Mouse (Mus musculus): ENCODE results near the gene Vps4a.
"Not testable (repeated sequence)": the region's sequence is repeated elsewhere in the genome, so short reads cannot be mapped to it uniquely, and the experiment has no call there.

Gene Vps4a

DNA sequence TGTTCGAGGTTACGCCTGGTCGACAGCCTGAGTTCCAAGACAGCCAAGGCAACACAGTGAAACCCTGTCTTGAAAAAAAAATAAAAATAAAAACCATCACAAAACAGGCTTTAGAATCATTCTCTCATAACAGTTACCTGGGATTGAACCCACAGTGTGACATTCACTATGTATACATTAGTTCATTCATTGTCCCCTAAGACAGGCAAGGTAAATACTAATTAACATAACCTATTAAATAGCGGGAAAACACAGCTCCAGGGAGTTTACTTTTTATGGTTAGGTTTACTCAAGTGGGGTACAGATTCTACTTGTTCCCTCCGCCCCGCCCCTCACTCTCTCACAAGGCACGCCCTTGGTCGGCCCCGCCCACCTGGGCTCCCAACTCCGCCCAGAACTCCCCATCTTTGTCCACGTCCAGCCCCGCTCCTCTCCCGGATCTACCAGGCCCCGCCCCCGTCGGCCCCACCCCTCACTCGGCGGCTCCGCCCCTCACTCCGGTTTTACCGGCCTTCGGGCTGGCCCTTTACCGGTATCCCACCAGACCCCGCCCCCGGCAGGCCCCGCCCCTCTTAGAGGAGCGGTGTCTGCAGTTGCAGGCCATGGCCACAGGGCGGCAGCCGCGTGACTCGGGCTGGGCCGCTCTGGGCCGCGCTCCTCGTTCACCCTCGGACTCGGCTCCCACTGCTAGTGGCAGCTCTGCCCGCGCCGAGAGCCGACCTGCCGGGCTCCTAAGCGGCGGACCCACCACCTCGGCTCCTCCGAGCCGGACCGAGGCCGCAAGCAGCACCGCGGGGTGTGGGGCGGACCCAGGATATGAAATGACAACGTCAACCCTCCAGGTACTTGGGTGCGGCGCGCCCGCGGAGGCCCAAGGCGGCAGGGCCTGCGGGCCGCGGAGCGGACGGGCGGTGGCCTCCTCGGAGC, at the start of gene Vps4a:
Gene Vps4a (plus strand): TSS at position 573 of the 927 bp plus-strand sequence.
- DNase-seq, result peak; percentile 98

- no peak for DNase-seq
Measured at GRCm38 (mm10) chr8:106985404-106985821, 45.6 kb upstream of the Vps4a start.

DNA sequence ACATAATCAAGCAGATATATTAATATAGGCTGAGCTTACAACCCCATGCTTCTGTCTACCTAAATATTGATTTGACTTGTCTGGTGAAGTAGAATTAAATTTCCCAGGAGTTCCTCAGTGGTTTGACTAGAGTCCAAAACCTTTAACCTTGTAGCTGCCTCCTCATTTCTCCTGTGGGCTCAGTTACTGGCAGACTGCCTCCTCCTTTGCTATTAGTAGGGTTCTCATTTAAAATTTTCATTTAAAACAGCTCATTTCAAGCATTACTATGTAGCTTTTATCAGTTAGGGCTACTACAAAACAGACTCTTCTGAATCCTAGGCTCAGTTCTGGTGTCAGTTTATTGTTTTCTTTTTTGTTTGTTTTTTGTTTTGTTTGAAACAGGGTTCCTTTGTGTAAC, 45.1 kb upstream of the Vps4a start:
- no peak for DNase-seq

DNA sequence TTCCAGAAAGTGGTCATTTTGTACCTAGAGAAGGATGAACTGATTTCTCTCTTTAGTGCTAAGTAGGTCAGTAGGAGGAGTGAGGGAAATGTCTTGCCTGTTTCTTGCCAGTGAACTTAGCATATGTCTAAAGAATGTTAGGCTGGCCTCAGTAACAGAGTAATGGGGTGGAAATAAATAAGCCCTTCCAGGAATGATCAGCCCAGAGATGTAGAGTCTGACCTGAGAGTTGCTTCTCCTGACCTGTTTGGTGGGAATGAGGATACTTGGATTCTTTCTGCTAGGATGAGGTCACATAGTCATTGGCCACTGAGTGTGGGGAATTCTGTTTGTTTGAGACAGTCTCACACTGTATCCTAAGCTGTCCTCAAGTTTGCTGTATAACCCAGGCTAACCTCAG, 43.5 kb upstream of the Vps4a start:
- DNase-seq, result no peak

GRCm38 (mm10) chr8:106991393-106991792, 39.6 kb upstream of the Vps4a start:
- DNase-seq, result no peak

DNA sequence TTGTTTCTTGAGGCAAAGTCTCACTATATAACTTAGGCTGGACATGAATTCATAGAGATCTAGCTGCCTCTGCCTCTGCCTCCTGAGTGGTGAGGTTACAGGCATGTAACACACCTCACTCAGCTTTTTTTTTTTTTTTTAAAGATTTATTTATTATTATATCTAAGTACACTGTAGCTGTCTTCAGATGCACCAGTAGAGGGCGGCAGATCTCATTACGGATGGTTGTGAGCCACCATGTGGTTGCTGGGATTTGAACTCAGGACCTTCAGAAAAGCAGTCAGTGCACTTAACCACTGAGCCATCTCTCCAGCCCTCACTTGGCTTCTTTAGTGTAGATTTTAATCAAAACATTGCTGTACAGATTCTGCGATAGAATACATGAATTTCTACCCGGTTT, 34.7 kb upstream of the Vps4a start:
- not testable (repeated sequence) for DNase-seq

- no peak for DNase-seq
Measured at GRCm38 (mm10) chr8:106997416-106997815, 33.6 kb upstream of the Vps4a start.

DNA sequence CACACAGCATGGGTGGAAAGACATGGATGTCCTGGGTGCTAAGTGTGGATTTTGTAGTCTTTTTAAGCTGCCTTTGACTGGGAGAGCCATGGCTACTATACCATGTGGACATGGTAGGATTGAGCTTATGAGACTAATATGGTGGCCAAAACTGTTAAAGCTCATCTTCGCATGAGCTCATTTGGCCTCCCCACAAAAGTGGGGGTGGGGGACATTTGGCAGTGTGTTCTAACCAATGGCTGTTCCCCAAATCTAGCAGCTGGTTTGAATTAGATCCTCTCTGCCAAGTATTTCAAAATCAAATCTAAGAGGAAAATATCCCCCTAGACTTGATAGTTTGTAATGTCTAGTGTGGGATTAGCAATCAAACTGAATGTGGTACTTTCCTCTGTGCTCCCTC, 32.0 kb upstream of the Vps4a start:
- peak; percentile 38 for DNase-seq

GRCm38 (mm10) chr8:107002532-107002931, 28.5 kb upstream of the Vps4a start:
- DNase-seq, result peak; percentile 90

DNA sequence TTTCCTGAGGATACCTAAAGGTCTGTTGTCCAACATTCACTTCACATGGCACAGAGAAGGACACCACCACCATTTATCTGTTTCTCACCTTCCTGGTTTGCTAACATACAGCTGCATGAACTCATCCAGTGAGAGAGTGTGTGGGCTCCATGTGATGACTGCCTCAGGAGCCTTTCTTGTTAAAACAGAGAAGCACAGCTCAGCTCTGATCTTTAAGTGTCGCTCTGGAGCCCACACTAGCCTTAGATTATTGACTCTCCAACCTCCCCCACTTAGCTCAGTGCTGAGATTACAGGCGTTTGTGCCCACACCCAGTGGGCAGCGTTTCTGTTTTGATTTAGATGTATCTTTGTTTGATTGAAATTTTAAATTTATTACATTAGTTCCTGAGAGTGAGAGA, 23.2 kb upstream of the Vps4a start:
- DNase-seq, result no peak

DNA sequence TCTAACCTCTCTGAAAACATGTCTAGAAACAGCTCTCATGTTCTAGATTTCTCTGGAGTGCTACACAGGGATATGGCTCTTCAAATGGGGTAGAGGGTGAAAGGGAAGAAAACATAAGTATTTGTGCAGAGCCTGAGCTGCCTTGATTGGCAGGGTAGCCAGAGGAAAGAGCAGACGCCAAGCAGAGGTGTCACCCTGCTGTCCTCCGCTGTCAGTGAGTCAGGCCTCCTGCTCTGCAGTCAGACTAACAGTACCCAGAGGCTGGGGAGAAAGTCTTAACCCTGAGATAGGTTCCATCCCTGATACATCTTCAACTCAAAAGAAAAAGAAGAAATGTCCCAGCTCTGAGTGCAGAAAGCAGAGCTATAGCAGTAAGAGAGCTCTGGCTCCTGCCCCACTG, 18.4 kb upstream of the Vps4a start:
- no peak for DNase-seq

GRCm38 (mm10) chr8:107014915-107015314, 16.1 kb upstream of the Vps4a start:
- no peak for DNase-seq

- DNase-seq, result no peak
Measured at GRCm38 (mm10) chr8:107023479-107023878, 7.5 kb upstream of the Vps4a start.

DNA sequence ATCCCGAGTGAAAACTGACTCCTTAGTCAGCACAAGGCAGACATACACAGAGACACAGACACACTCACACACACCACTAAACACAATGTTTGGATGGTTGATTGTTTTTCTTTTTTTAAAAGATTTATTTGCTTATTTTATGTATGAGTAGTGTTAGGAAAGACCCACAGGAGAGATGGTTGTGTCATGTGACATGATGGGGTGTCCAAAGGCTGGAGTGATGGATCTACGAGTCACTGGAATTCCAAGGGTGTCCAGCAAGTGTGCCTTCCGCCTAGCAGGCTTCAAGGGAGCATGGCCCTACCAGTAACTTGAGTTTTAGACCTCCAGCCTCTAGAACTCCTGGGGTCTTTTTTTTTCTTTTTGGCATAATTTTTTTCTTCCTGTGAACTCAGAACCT, 1.7 kb upstream of the Vps4a start:
- DNase-seq, result no peak

GRCm38 (mm10) chr8:107030058-107030457, 964 bp upstream of the Vps4a start:
- DNase-seq, result no peak

- DNase-seq, result no peak
Measured at GRCm38 (mm10) chr8:107031577-107032090, 612 bp downstream of the Vps4a start.

DNA sequence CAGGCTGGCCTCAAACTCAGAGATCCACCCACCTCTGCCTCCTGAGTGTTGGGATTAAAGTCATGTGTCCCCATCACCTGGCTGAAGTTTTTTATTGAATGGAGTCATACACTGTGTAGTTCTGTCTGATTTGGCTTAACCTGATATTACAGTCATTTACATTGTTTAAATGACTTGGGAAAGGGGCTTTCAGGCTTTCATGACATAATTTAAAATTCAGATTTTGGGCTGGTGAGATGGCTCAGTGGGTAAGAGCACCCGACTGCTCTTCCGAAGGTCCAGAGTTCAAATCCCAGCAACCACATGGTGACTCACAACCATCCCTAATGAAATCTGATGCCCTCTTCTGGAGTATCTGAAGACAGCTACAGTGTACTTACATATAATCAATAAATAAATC, 2.6 kb downstream of the Vps4a start:
- not testable (repeated sequence) for DNase-seq

- no peak for DNase-seq
Measured at GRCm38 (mm10) chr8:107035641-107036040, 4.6 kb downstream of the Vps4a start.

DNA sequence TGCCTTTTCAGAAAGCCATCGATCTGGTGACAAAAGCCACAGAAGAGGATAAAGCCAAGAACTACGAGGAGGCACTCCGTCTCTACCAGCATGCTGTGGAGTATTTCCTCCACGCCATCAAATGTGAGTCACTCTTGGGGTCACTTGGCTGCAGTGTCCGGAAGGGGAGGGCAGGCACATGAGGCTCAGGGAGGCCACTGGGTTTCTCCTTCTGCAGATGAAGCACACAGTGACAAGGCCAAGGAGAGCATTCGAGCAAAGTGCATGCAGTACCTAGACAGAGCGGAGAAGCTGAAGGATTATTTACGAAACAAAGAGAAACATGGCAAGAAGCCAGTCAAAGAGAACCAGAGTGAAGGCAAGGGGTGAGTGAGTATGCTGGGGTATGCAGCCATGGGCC, 5.6 kb downstream of the Vps4a start:
- DNase-seq, result peak; percentile 34

GRCm38 (mm10) chr8:107040632-107041031, 9.6 kb downstream of the Vps4a start:
- DNase-seq, result no peak

DNA sequence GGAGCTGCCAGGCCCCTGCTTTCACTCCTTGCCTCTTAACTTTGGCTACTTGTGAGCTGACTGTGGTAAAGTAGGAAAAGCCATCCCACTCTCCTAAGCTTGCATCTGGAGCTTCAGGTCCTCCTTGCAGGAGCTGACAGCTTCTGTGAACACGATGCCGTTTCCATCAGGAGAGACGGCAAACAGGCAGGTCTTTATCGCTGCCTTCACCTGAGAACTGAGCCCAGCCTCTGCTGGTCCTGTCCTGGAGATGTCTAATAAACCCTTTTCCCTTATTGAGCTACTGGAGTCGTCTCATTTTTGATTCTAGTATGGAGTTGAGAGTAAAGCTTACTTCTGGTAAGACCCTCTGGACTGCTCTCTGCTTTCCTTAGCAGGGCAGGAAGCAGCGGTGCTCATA, 14.5 kb downstream of the Vps4a start:
- no peak for DNase-seq

DNA sequence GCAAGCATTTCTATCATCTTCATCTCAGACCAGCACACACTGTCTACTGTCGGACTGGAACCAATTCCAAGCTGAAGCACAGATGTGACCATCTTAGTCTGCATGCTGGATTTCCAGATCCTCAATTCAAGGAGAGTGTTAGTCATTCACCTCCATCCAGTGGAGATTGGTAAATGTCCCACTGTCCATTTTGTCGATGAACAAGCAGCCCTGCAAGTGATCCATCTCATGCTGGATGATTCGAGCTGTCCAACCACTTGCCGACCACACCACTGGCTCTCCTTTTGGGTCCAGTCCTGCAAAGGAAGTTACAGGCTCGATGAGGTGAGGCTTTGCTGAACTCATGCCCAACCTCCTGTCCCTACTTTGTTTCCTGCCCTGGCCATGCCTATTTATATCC, 16.0 kb downstream of the Vps4a start:
- no peak for DNase-seq

- DNase-seq, result peak; percentile 89
Measured at GRCm38 (mm10) chr8:107048061-107048941, 17.3 kb downstream of the Vps4a start, which contains the start of gene Pdf. Gene Pdf (minus strand): TSS chr8:107048614.

Measured in kidney, postnatal 14 days (tissue).